Mouse (Mus musculus) effector memory CD4-positive, alpha-beta T cell, adult 7 months (primary cell): Measurements from ENCODE around the gene D330020A13Rik. TPM values are rescaled to one million over a fixed set of nuclear protein-coding genes. Genes with fewer than 3 reads are reported as not detected.

Experiments used
- polyA plus RNA-seq: library from polyadenylated mRNA; unstranded; fragments of 100-300 nt; shearing (Covaris generic); gene quantifications from one replicate; pipeline ENCODE4 v1.2.1, GENCODE M21; 2017

D330020A13Rik gene
- not detected for polyA plus RNA-seq

DNA sequence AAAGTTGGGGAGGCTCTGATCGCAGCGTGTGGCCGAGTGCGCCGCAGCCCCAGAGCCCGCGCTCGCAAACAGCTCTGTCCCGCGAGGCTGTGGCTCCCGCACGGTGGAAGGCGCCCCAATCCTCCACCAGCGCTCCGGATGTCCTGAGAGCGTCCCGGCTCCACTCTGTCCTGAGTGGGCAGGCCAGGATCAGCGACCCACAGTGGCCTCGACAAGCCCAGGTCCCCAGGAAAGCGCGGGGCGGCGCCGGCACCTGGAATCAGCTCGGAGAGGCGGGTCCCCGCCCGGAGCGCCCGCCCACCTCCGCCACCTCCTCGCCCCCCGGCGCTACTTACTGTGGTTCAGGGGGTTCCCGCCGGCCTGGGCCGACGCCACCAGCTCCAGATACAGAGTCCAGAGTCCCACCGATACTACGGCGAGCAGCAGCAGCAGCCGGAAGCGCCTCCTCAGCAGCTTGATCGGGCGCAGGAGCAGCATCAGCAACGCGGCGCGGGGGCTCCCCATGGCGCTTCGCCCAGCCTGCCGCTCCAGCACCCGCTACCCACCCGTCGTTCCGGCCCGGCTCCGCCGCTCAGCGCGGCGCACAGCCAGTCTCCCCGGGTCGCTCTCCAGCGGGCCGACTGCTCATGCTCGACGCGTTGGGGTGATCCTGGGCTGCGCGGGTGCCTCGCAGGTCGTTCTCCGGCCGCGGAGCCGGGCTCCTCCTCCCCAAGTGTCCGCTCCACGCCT is at the start of gene D330020A13Rik, which contains the start of gene B4galnt3:
Gene D330020A13Rik (plus strand): TSS at position 309 of the 729 bp plus-strand sequence.
Gene B4galnt3 (minus strand): TSS at position 504 of the 729 bp plus-strand sequence.

Other genes with a start within 250 kb of the D330020A13Rik start
- 1.4 TPM for gene Ninj2, start 201.0 kb upstream of the D330020A13Rik start, polyA plus RNA-seq
- gene B4galnt3, start 195 bp downstream of the D330020A13Rik start, polyA plus RNA-seq = not detected
- gene Kdm5a, start 69.8 kb downstream of the D330020A13Rik start, polyA plus RNA-seq = 140 TPM
- gene Ccdc77, start 70.0 kb downstream of the D330020A13Rik start, polyA plus RNA-seq = 6.9 TPM
- 184 TPM for gene Il17ra, start 168.9 kb downstream of the D330020A13Rik start, polyA plus RNA-seq
- 0.46 TPM for gene Tmem121b, start 199.4 kb downstream of the D330020A13Rik start, polyA plus RNA-seq
- 116 TPM for gene Hdhd5, start 237.0 kb downstream of the D330020A13Rik start, polyA plus RNA-seq